Mouse (Mus musculus) brain, embryonic 14.5 days (tissue): ENCODE results near the gene Dock7.

ENCODE experiments used
- CTCF ChIP-seq: fragments of 200-500 bp; IDR thresholded peaks from 2 replicates; pipeline ENCODE4 v1.5.1; 2012; ENCODE audit warnings: inconsistent platforms, mild to moderate bottlenecking, moderate library complexity, borderline replicate concordance; ENCODE audit not compliant: insufficient read depth, insufficient read length; ENCODE audit errors: extremely low read depth
- POLR2A ChIP-seq: fragments of 200-500 bp; IDR thresholded peaks from 2 replicates; pipeline ENCODE4 v1.6.1; 2012; ENCODE audit warnings: mild to moderate bottlenecking, inconsistent platforms, borderline replicate concordance; ENCODE audit not compliant: poor library complexity, insufficient read depth, insufficient read length, severe bottlenecking; ENCODE audit errors: extremely low read depth

DNA sequence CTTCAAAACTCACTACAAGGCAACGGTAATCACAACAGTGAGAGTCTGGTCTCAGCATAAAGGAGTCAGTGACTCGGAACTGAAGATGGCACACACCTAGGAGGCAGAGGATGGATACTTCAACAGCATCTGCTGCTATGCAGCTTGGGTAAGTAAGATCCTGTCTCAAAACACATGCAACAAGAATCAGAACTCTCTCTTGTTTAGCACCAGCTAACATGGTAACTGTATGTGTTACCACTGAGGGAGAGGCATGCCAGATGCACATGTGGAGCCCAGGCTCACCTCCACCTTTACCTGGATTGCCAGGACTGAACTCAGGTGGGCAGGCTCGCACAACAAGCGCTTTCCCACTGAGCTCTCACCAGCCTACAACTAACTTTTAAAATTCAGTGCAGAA lies 11.9 kb downstream of the Dock7 start:
- TF ChIP-seq CTCF (no peak), POLR2A (no peak)
